9 mouse cellular contexts compared by ENCODE assay signal in the genomic region with DNA sequence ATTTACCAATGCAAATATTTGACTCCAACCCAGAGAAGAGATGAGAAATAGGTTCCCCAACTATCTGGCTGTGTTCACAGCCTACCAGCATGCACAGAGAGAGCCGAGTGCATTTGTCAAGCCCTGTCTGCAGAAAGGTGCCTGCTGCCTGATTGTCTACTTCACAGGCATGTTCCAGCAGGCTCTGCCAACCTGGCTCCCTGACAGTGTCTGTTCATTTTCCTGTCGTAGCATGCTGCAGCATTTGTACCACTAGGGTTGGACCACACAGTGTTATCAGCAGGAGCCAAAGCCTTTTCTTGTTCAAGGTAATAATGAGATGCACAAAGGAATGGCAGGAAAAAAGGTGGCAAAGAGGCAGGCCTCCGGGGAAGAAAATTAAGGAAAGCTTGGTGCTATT.
DNase-seq lines count a peak whose midpoint lies in the region; ATAC-seq and TF ChIP-seq lines count a peak whose summit lies in the region.
"Had no signal": no experiment of that assay in that cellular context is flagged by ENCODE, and none has a peak within 500 bp of the region (broad histone marks: within the 10 kb centered on the region; RNA-seq: fewer than 3 reads in every experiment).

No protein-coding gene starts in this region.

- peak; percentile 80 for ATAC-seq in forebrain, postnatal 0 days

- WGBS in forebrain, postnatal 0 days: 3% methylated on average over 3 of the region's 3 CpGs

- no peaks in the 10 kb centered on the region for H3K36me3 ChIP-seq in forebrain, postnatal 0 days (ENCODE audit: insufficient read depth)
- H3K36me3 ChIP-seq: heart, embryonic 13.5 days had no signal

- no peaks in the 10 kb centered on the region for H3K4me1 ChIP-seq in forebrain, postnatal 0 days (ENCODE audit: insufficient read depth)
- H3K4me1 ChIP-seq: heart, embryonic 13.5 days had no signal

- peak; percentile 34 for TF ChIP-seq CTCF in forebrain, postnatal 0 days (IDR thresholded peaks at IDR 0.05; ENCODE audit: low read depth)

- H3K9me3 ChIP-seq in forebrain, postnatal 0 days (ENCODE audit: low read length): no peaks in the 10 kb centered on the region
- H3K9me3 ChIP-seq: heart, embryonic 13.5 days had no signal

- no peak overlapping the region for H3K27ac ChIP-seq in forebrain, postnatal 0 days (ENCODE audit: low read depth, low read length)
- H3K27ac ChIP-seq: heart, embryonic 13.5 days had no signal

- H3K4me2 ChIP-seq in forebrain, postnatal 0 days (ENCODE audit: low read depth): no peak overlapping the region
- H3K4me2 ChIP-seq: heart, embryonic 13.5 days had no signal

- H3K27me3 ChIP-seq in forebrain, postnatal 0 days (ENCODE audit: insufficient read depth, low read length): no peaks in the 10 kb centered on the region
- H3K27me3 ChIP-seq: heart, embryonic 13.5 days had no signal

- peak; percentile 28 for DNase-seq in brain, embryonic 18.5 days (ENCODE audit: low read depth, low spot score)
- peak; percentile 87 for DNase-seq in cerebellum, adult 9-10 months
- peak; percentile 67 for DNase-seq in forebrain, postnatal 0 days
- DNase-seq in mesoderm, embryonic 11.5 days (ENCODE audit: low read depth, low spot score): peak; percentile 5
- no peak for DNase-seq in thymus, postnatal 36 days
- no peak for DNase-seq in adrenal gland, adult 8-10 months
- no peak for DNase-seq in right cerebral cortex, postnatal 36 days (ENCODE audit: low spot score in 2 of 2)
- DNase-seq: lung, postnatal 10 days had no signal

- no peak overlapping the region for H3K4me3 ChIP-seq in forebrain, postnatal 0 days (ENCODE audit: low read depth, low read length)
- H3K4me3 ChIP-seq: heart, embryonic 13.5 days had no signal

- no peak overlapping the region for H3K9ac ChIP-seq in forebrain, postnatal 0 days
- H3K9ac ChIP-seq: heart, embryonic 13.5 days had no signal

Comparison
In these comparisons a context has a peak if more than half of its experiments do, and no peak if none do; other contexts are left out.
1. DNase-seq: peak in brain, embryonic 18.5 days (single experiment), cerebellum, adult 9-10 months (single experiment), forebrain, postnatal 0 days (single experiment) and mesoderm, embryonic 11.5 days (single experiment); none in thymus, postnatal 36 days (0 of 2), adrenal gland, adult 8-10 months (single experiment) and right cerebral cortex, postnatal 36 days (0 of 2).